Mouse (Mus musculus): Measurements from ENCODE around the gene Pdxdc1.
"Not testable (repeated sequence)": the region's sequence is repeated elsewhere in the genome, so short reads cannot be mapped to it uniquely, and the experiment has no call there.

The Pdxdc1 gene

GRCm38 (mm10) chr16:13890449-13890848 is 12.5 kb downstream of the Pdxdc1 start:
- in situ Hi-C loops (cut with MboI, MseI), result loop anchor here in 1 of 2 experiments (10.0 kb wide), 1 partner anchor 1986 kb away; the partner anchor contains the start of gene Cpped1

- in situ Hi-C loops (cut with MboI, MseI), result no loop called here
Measured at GRCm38 (mm10) chr16:13883094-13883774, 19.7 kb downstream of the Pdxdc1 start.

GRCm38 (mm10) chr16:13875483-13875882 is 27.4 kb downstream of the Pdxdc1 start:
- in situ Hi-C loops (cut with MboI, MseI), result no loop called here

- in situ Hi-C loops (cut with MboI, MseI), result no loop called here
Measured at GRCm38 (mm10) chr16:13867910-13868514, 34.9 kb downstream of the Pdxdc1 start.

GRCm38 (mm10) chr16:13867406-13867805 is 35.5 kb downstream of the Pdxdc1 start:
- in situ Hi-C loops (cut with MboI, MseI), result not testable (repeated sequence)

- in situ Hi-C loops (cut with MboI, MseI), result no loop called here
Measured at GRCm38 (mm10) chr16:13866616-13867015, 36.3 kb downstream of the Pdxdc1 start.

GRCm38 (mm10) chr16:13866076-13866475 is 36.9 kb downstream of the Pdxdc1 start:
- in situ Hi-C loops (cut with MboI, MseI), result no loop called here

- in situ Hi-C loops (cut with MboI, MseI), result no loop called here
Measured at GRCm38 (mm10) chr16:13853886-13854285, 49.0 kb downstream of the Pdxdc1 start.

GRCm38 (mm10) chr16:13851446-13851845 is 51.5 kb downstream of the Pdxdc1 start:
- in situ Hi-C loops (cut with MboI, MseI), result no loop called here

- in situ Hi-C loops (cut with MboI, MseI), result no loop called here
Measured at GRCm38 (mm10) chr16:13848310-13848709, 54.6 kb downstream of the Pdxdc1 start.

GRCm38 (mm10) chr16:13846675-13847074 is 56.3 kb downstream of the Pdxdc1 start:
- in situ Hi-C loops (cut with MboI, MseI), result no loop called here

GRCm38 (mm10) chr16:13845031-13845430 is 57.9 kb downstream of the Pdxdc1 start:
- in situ Hi-C loops (cut with MboI, MseI), result no loop called here

- in situ Hi-C loops (cut with MboI, MseI), result no loop called here
Measured at GRCm38 (mm10) chr16:13840956-13841355, 62.0 kb downstream of the Pdxdc1 start.

GRCm38 (mm10) chr16:13840056-13840455 is 62.9 kb downstream of the Pdxdc1 start:
- in situ Hi-C loops (cut with MboI, MseI), result no loop called here

GRCm38 (mm10) chr16:13834382-13834781 is 68.5 kb downstream of the Pdxdc1 start:
- in situ Hi-C loops (cut with MboI, MseI), result no loop called here

- in situ Hi-C loops (cut with MboI, MseI), result no loop called here
Measured at GRCm38 (mm10) chr16:13831606-13832005, 71.3 kb downstream of the Pdxdc1 start.

- in situ Hi-C loops (cut with MboI, MseI), result no loop called here
Measured at GRCm38 (mm10) chr16:13830444-13830843, 72.5 kb downstream of the Pdxdc1 start.

- in situ Hi-C loops (cut with MboI, MseI), result no loop called here
Measured at GRCm38 (mm10) chr16:13826511-13826910, 76.4 kb downstream of the Pdxdc1 start.

- in situ Hi-C loops (cut with MboI, MseI), result no loop called here
Measured at GRCm38 (mm10) chr16:13825781-13826490, 77.0 kb downstream of the Pdxdc1 start.

- in situ Hi-C loops (cut with MboI, MseI), result no loop called here
Measured at GRCm38 (mm10) chr16:13820771-13821170, 82.2 kb downstream of the Pdxdc1 start.

- in situ Hi-C loops (cut with MboI, MseI), result no loop called here
Measured at GRCm38 (mm10) chr16:13819806-13820500, 83.0 kb downstream of the Pdxdc1 start.

GRCm38 (mm10) chr16:13819394-13819743 is 83.6 kb downstream of the Pdxdc1 start:
- in situ Hi-C loops (cut with MboI, MseI), result no loop called here

Measured in T-helper 17 cell (primary cell).